Mouse (Mus musculus) lung, postnatal 0 days (tissue): ENCODE data around the gene Ube2o. TPM values are rescaled to one million over a fixed set of nuclear protein-coding genes. Genes with fewer than 3 reads are reported as not detected.

ENCODE experiments used
- ATAC-seq: fragments of 200-750 bp; cut with Nextera tagmentation; 2 replicates; pipeline ENCODE4 v1.8.0; 2017; ENCODE audit warnings: moderate library complexity
- DNase-seq: peaks from one replicate; pipeline ENCODE4 v3.0.0-alpha.2; 2016; ENCODE audit warnings: low spot score
- H3K27ac ChIP-seq: fragments of 300-500 bp; sonication (generic); 2 replicates; pipeline ENCODE4 v1.5.1; 2014; ENCODE audit warnings: antibody characterized with exemption, mild to moderate bottlenecking, low read length, mixed read lengths
- H3K27me3 ChIP-seq: fragments of 300-500 bp; sonication (generic); replicated peaks from 2 replicates; pipeline ENCODE4 v1.6.1; 2014; ENCODE audit warnings: low read length, mixed read lengths; ENCODE audit not compliant: insufficient read depth
- H3K36me3 ChIP-seq: fragments of 300-500 bp; sonication (generic); 2 replicates; pipeline ENCODE4 v1.6.1; 2014; ENCODE audit warnings: low read length, mixed read lengths; ENCODE audit not compliant: insufficient read depth
- H3K4me1 ChIP-seq: fragments of 300-500 bp; sonication (generic); 2 replicates; pipeline ENCODE4 v1.6.1; 2014; ENCODE audit warnings: antibody characterized with exemption, low read depth, low read length, mixed read lengths; ENCODE audit not compliant: insufficient read depth
- H3K4me2 ChIP-seq: fragments of 300-500 bp; sonication (generic); replicated peaks from 2 replicates; pipeline ENCODE4 v1.6.1; 2014; ENCODE audit warnings: low read depth, mild to moderate bottlenecking, low read length, moderate library complexity, mixed read lengths
- H3K4me3 ChIP-seq: fragments of 300-500 bp; sonication (generic); 2 replicates; pipeline ENCODE4 v1.5.1; 2014; ENCODE audit warnings: low read depth, low read length
- H3K9ac ChIP-seq: fragments of 300-500 bp; sonication (generic); replicated peaks from 2 replicates; pipeline ENCODE4 v1.6.1; 2014; ENCODE audit warnings: low read depth, mild to moderate bottlenecking
- H3K9me3 ChIP-seq: fragments of 300-500 bp; sonication (generic); 2 replicates; pipeline ENCODE4 v1.6.1; 2016; ENCODE audit warnings: low read length, mixed read lengths
- CTCF ChIP-seq: IDR thresholded peaks from 2 replicates; pipeline ENCODE4 v1.5.1; 2016; ENCODE audit warnings: antibody characterized with exemption, mild to moderate bottlenecking
- EP300 ChIP-seq: IDR thresholded peaks from 2 replicates; pipeline ENCODE4 v1.6.1; 2016; ENCODE audit warnings: antibody characterized with exemption, mild to moderate bottlenecking, control low read depth
- WGBS: fragments of 180-500 bp; shearing (Covaris S2); extraction: QIAGEN DNeasy Blood & Tissue Kit; methylation state at CpG from one replicate; pipeline ENCODE4 v1.1.7; 2014; 5-methylcytosine and 5-hydroxymethylcytosine counted together
- polyA plus RNA-seq: library from polyadenylated mRNA; unstranded; fragments of >200 nt; fragmentation: Nextera tagmentation; extraction: Ambion mirVana; gene quantifications from 2 replicates; pipeline ENCODE4 v1.2.1, GENCODE M21; 2015

The Ube2o gene
- polyA plus RNA-seq, 1 experiment from 2014 or later, result 9.1 TPM

- Histone ChIP-seq H3K27me3 (no peaks in the 10 kb centered on the region), H3K4me1 (peaks cover 2% of the 10 kb centered on the region; the same call in 1 of the 2 replicates), H3K4me3 (no peak overlapping the region), H3K4me2 (peak overlapping the region; percentile 87), H3K9ac (peak overlapping the region; percentile 71; the same call in 1 of the 2 replicates), H3K36me3 (peaks cover 14% of the 10 kb centered on the region; the same call in 1 of the 2 replicates), H3K9me3 (no peaks in the 10 kb centered on the region), H3K27ac (peak overlapping the region; percentile 88)
- 66% methylated on average over 14 of the region's 14 CpGs for WGBS
- ATAC-seq (no peak), DNase-seq (no peak)
- no peak for TF ChIP-seq EP300
- peak; percentile 59 for TF ChIP-seq CTCF
Measured at GRCm38 (mm10) chr11:116488693-116489375, 92.4 kb downstream of the Ube2o start.

DNA sequence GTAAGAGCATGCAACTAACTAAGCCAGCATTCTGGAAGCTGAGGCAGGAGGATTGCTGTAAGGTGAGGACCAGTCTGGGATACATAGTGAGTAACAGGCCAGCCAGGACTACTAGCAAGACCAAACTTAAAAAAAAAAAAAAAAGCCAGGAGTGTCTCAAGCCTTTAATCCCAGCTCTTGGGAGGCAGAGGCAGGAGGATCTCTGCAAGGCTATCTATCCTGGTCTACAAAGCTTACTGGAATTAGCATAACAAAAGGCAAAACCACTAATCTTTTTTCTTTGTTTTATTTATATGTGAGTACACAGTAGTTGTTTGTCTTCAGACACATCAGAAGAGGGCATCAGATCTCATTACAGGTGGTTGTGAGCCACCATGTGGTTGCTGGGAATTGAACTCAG is 93.0 kb downstream of the Ube2o start:
- Histone ChIP-seq H3K4me1 (peaks cover 2% of the 10 kb centered on the region; the same call in 1 of the 2 replicates), H3K9me3 (no peaks in the 10 kb centered on the region), H3K4me3 (no peak overlapping the region), H3K4me2 (no peak overlapping the region), H3K36me3 (peaks cover 14% of the 10 kb centered on the region; the same call in 1 of the 2 replicates), H3K27ac (no peak overlapping the region), H3K27me3 (no peaks in the 10 kb centered on the region), H3K9ac (no peak overlapping the region)
- no peak for DNase-seq
- ATAC-seq, result no peak
- TF ChIP-seq EP300 (no peak), CTCF (no peak)

Other genes with a start within 250 kb of the Ube2o start
- 39.8 and 44.9 TPM in 2 replicates for gene Foxj1, start 246.0 kb downstream of the Ube2o start, polyA plus RNA-seq
- 1.4 and 1.8 TPM in 2 replicates for gene Rnf157, start 168.4 kb downstream of the Ube2o start, polyA plus RNA-seq
- 50.4 and 56.6 TPM in 2 replicates for gene Ubald2, start 147.4 kb downstream of the Ube2o start, polyA plus RNA-seq
- gene Qrich2, start 115.2 kb downstream of the Ube2o start, polyA plus RNA-seq, result 0.05 and 0.06 TPM in 2 replicates
- 89.5 and 97.7 TPM in 2 replicates for gene Prpsap1, start 87.2 kb downstream of the Ube2o start, polyA plus RNA-seq
- 38.6 and 56.3 TPM in 2 replicates for gene Sphk1, start 50.5 kb downstream of the Ube2o start, polyA plus RNA-seq
- gene Aanat, start 5.0 kb upstream of the Ube2o start, polyA plus RNA-seq, result 0.26 TPM in 1 of 2 replicates, not detected in the other
- 23.5 and 27.9 TPM in 2 replicates for gene Rhbdf2, start 45.6 kb upstream of the Ube2o start, polyA plus RNA-seq
- 10.9 and 16.4 TPM in 2 replicates for gene Prcd, start 72.1 kb upstream of the Ube2o start, polyA plus RNA-seq
- gene Cygb, start 72.9 kb upstream of the Ube2o start, polyA plus RNA-seq, result 27.3 and 32.0 TPM in 2 replicates
- not detected in 2 replicates for gene St6galnac1, start 194.1 kb upstream of the Ube2o start, polyA plus RNA-seq
- 34.6 and 38.7 TPM in 2 replicates for gene Mxra7, start 246.6 kb upstream of the Ube2o start, polyA plus RNA-seq